Mouse (Mus musculus) forebrain, embryonic 15.5 days (tissue): ENCODE results near the gene Zbed4. TPM values are rescaled to one million over a fixed set of nuclear protein-coding genes. Genes with fewer than 3 reads are reported as not detected.
A peak's percentile ranks its signal among the peaks of the same experiment; 100 is the strongest.

ENCODE experiments used
- ATAC-seq: fragments of 200-750 bp; cut with Nextera tagmentation; replicated peaks from 2 replicates; pipeline ENCODE4 v1.8.0; 2017; ENCODE audit warnings: mild to moderate bottlenecking, moderate TSS enrichment, moderate library complexity
- H3K27ac ChIP-seq: fragments of 300-500 bp; sonication (generic); replicated peaks from 2 replicates; pipeline ENCODE4 v1.5.1; 2015; ENCODE audit warnings: mild to moderate bottlenecking, inconsistent platforms
- H3K27me3 ChIP-seq: fragments of 300-500 bp; sonication (generic); 2 replicates; pipeline ENCODE4 v1.6.1; 2015; ENCODE audit warnings: inconsistent platforms
- H3K36me3 ChIP-seq: fragments of 300-500 bp; sonication (generic); 2 replicates; pipeline ENCODE4 v1.6.1; 2015; ENCODE audit warnings: mild to moderate bottlenecking, inconsistent platforms
- H3K4me1 ChIP-seq: fragments of 300-500 bp; sonication (generic); 2 replicates; pipeline ENCODE4 v1.6.1; 2015; ENCODE audit warnings: inconsistent platforms
- H3K4me2 ChIP-seq: fragments of 300-500 bp; sonication (generic); replicated peaks from 2 replicates; pipeline ENCODE4 v1.6.1; 2015; ENCODE audit warnings: mild to moderate bottlenecking, inconsistent platforms
- H3K4me3 ChIP-seq: fragments of 300-500 bp; sonication (generic); 2 replicates; pipeline ENCODE4 v1.5.1; 2015; ENCODE audit warnings: mild to moderate bottlenecking, inconsistent platforms
- H3K9ac ChIP-seq: fragments of 300-500 bp; sonication (generic); replicated peaks from 2 replicates; pipeline ENCODE4 v1.6.1; 2015; ENCODE audit warnings: mild to moderate bottlenecking, inconsistent platforms
- H3K9me3 ChIP-seq: fragments of 300-500 bp; sonication (generic); 2 replicates; pipeline ENCODE4 v1.6.1; 2016; ENCODE audit warnings: inconsistent platforms
- WGBS: fragments of 180-500 bp; shearing (Covaris S2); methylation state at CpG from one replicate; pipeline ENCODE4 v1.1.7; 2015; ENCODE audit warnings: mixed read lengths; 5-methylcytosine and 5-hydroxymethylcytosine counted together
- polyA plus RNA-seq: library from polyadenylated mRNA; unstranded; fragments of >200 nt; fragmentation: Nextera tagmentation; extraction: Ambion mirVana; gene quantifications from 2 replicates; pipeline ENCODE4 v1.2.1, GENCODE M21; 2015

Gene Zbed4
- polyA plus RNA-seq, 1 experiment from 2014 or later, result 23.0 TPM

DNA sequence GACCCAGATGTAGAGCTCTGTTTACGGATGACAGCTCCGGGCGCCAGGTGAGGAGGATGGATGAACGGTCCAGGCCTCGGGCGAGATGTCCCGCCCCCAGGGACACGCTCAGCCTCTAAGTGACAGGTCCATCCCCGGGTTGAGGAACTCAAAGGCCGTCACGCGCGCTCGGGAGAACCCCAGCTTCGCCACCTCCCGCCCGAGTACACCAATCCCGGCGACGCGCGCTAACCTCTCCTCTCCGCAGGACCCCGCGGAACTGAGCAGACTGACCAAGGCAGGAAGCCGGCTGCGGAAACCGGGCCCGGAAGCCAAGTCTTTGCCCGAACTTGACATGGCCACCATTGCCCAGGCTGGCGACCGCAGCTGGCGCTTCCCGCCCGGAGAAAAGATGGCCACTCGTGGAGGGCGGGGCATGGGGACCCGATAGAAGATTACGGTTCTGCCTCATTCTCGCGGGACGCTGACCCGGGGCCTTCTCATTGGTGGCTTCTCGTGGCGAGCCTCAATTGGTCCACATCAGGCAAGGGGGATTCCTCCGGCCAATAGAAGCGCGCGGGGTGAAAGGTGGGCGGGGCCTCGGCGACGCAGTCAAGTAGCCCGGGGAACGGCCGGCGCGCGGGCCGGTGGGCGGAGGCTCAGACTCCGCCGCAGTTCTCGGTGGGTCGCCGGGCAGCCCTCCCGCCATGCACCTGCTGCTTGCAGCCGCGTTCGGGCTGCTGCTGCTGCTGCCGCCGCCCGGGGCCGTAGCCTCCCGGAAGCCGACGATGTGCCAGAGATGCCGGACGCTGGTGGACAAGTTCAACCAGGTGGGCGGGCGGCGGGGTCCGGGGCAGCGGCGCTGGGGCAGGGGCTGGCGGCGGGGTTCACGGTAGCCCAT is 67.8 kb downstream of the Zbed4 start, which contains the start of the genes Alg12 and Creld2:
Gene Alg12, minus strand, starts transcription at position 293 of the 880 bp plus-strand sequence.
Gene Creld2, plus strand, starts transcription at position 621 of the 880 bp plus-strand sequence.
- WGBS, result under 1% methylated on average over 88 of the region's 88 CpGs
- Histone ChIP-seq H3K27ac (peak within 1 kb of the TSS; percentile 83), H3K4me3 (peak within 1 kb of the TSS; percentile 86), H3K4me1 (peaks cover 28% of the 10 kb centered on the region), H3K27me3 (no peaks in the 10 kb centered on the region), H3K9ac (peak within 1 kb of the TSS; percentile 84), H3K9me3 (no peaks in the 10 kb centered on the region), H3K4me2 (peak within 1 kb of the TSS; percentile 77), H3K36me3 (peaks cover 33% of the 10 kb centered on the region)
- ATAC-seq, result peak; percentile 99

DNA sequence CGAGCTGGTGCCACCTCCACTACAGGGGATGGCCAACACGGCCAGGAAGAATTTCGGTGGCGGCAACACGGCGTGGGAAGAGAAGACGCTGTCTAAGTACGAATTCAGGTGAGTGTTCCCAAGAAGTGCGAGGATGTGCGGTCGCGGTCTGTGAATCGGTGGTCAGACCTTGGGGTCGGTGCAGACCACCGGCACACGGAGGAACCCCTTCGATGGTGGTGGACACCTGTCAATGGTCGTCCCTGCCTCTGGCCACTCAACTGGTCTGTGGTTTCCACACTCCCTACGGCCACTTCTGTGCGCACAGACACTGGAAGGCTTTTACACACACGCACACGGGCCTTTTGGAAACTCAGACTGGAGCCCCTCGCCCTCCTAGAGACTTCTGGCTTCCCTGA is 68.4 kb downstream of the Zbed4 start:
- under 1% methylated on average over 23 of the region's 23 CpGs for WGBS
- Histone ChIP-seq H3K4me1 (peaks cover 28% of the 10 kb centered on the region), H3K4me2 (peak overlapping the region; percentile 77), H3K27ac (peak overlapping the region; percentile 53), H3K4me3 (peak overlapping the region; percentile 86), H3K36me3 (peaks cover 35% of the 10 kb centered on the region), H3K9me3 (no peaks in the 10 kb centered on the region), H3K9ac (peak overlapping the region; percentile 74), H3K27me3 (no peaks in the 10 kb centered on the region)
- no peak for ATAC-seq

GRCm38 (mm10) chr15:88821403-88821802 is 69.9 kb downstream of the Zbed4 start:
- H3K4me2 ChIP-seq, result no peak overlapping the region
- no peaks in the 10 kb centered on the region for H3K9me3 ChIP-seq
- H3K4me3 ChIP-seq, result no peak overlapping the region
- no peak overlapping the region for H3K9ac ChIP-seq
- no peak overlapping the region for H3K27ac ChIP-seq
- no peak for ATAC-seq
- WGBS, result 85% methylated on average over 7 of the region's 7 CpGs
- peaks cover 33% of the 10 kb centered on the region for H3K36me3 ChIP-seq
- H3K4me1 ChIP-seq, result peaks cover 28% of the 10 kb centered on the region
- no peaks in the 10 kb centered on the region for H3K27me3 ChIP-seq

GRCm38 (mm10) chr15:88822513-88822912 is 71.1 kb downstream of the Zbed4 start:
- Histone ChIP-seq H3K4me1 (peaks cover 28% of the 10 kb centered on the region), H3K27me3 (no peaks in the 10 kb centered on the region), H3K4me2 (no peak overlapping the region), H3K36me3 (peaks cover 36% of the 10 kb centered on the region), H3K9ac (no peak overlapping the region), H3K27ac (no peak overlapping the region), H3K9me3 (no peaks in the 10 kb centered on the region), H3K4me3 (no peak overlapping the region)
- 92% methylated on average over 7 of the region's 7 CpGs for WGBS
- ATAC-seq, result no peak

DNA sequence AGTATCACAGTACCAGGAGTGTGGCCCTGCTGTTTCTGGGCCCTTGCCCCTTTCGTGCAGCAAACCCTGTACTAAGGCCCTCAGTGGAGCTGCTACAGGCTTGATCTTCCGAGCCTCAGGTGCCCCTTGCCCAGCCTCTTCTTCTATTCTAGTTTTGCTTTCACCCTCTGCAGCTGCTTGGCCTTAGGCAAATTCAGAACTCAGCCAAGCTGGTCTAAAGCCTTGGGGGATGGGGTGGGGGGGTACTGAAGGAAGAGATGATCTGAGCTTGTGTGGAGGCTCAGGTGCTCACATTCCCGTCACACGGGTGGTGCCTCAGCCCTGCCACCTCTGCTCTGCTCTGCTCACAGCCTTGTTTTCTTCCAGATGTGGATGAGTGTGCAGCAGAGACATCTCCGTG is 71.9 kb downstream of the Zbed4 start:
- Histone ChIP-seq H3K9me3 (no peaks in the 10 kb centered on the region), H3K27ac (no peak overlapping the region), H3K36me3 (peaks cover 36% of the 10 kb centered on the region), H3K4me1 (peaks cover 22% of the 10 kb centered on the region), H3K9ac (no peak overlapping the region), H3K27me3 (no peaks in the 10 kb centered on the region), H3K4me2 (no peak overlapping the region), H3K4me3 (no peak overlapping the region)
- ATAC-seq, result no peak
- WGBS, result 91% methylated on average over 5 of the region's 5 CpGs

- H3K9ac ChIP-seq, result no peak overlapping the region
- no peak overlapping the region for H3K27ac ChIP-seq
- 95% methylated on average over 6 of the region's 6 CpGs for whole genome bisulfite sequencing
- 0 out of 2 replicates have a peak, but pooled peaks cover 4% of the 10 kb centered on the region for H3K4me1 ChIP-seq
- no peaks in the 10 kb centered on the region for H3K27me3 ChIP-seq
- H3K9me3 ChIP-seq, result no peaks in the 10 kb centered on the region
- no peak overlapping the region for H3K4me2 ChIP-seq
- ATAC-seq, result no peak
- H3K4me3 ChIP-seq, result no peak overlapping the region
- H3K36me3 ChIP-seq, result peaks cover 29% of the 10 kb centered on the region
Measured at GRCm38 (mm10) chr15:88827466-88827865, 76.0 kb downstream of the Zbed4 start.

DNA sequence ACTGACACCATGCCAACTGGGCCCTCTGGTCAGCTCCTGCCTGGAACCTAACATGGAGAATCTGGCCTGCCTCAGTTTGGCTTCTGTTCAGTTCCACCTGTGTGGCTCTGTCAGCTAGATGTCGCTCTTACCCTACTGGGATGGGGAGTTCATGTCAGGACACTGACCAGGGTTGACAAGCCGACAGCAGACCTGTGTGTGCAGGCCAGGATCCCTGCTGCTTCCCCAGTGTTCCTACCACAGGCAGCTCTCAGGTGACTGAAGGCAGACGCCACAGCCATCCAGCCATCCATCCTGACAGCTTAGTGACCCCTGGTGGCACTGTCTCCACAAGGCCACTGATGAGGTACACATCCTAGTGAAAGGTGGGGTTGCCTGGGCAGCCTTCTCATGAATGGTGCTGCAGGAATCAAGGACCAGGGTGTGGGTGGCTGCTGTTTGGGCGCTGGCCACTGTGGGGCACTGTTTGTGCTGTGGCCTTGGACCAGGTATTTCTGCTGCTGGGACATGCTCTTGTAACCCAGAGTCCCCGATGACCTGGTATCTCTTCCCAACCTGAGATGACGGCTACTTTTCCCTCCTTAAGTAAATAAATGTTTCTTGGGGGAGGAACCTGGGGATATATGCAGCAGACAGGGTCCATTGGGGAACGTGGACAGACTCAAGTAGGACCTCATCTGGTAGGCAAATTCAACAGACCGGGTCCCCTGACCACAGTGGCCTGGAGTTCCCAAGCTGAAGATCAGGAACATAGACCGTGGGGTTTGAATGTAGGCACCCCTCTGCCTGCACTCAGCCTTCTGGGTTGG is 76.7 kb downstream of the Zbed4 start:
- WGBS, result 25% methylated on average over 9 of the region's 9 CpGs
- H3K9ac ChIP-seq, result no peak overlapping the region
- peaks cover 26% of the 10 kb centered on the region for H3K36me3 ChIP-seq
- peak; percentile 29; the same call in 1 of the 2 replicates for ATAC-seq
- no peaks in the 10 kb centered on the region for H3K27me3 ChIP-seq
- H3K4me2 ChIP-seq, result no peak overlapping the region
- no peak overlapping the region for H3K4me3 ChIP-seq
- 0 out of 2 replicates have a peak, but pooled peaks cover 4% of the 10 kb centered on the region for H3K4me1 ChIP-seq
- H3K27ac ChIP-seq, result no peak overlapping the region
- H3K9me3 ChIP-seq, result no peaks in the 10 kb centered on the region

- Histone ChIP-seq H3K4me1 (0 out of 2 replicates have a peak, but pooled peaks cover 4% of the 10 kb centered on the region), H3K9me3 (no peaks in the 10 kb centered on the region), H3K4me2 (no peak overlapping the region), H3K4me3 (no peak overlapping the region), H3K27me3 (no peaks in the 10 kb centered on the region), H3K27ac (no peak overlapping the region), H3K9ac (no peak overlapping the region), H3K36me3 (peaks cover 20% of the 10 kb centered on the region)
- 59% methylated on average over 16 of the region's 17 CpGs for WGBS
- peak; percentile 90 for ATAC-seq
Measured at GRCm38 (mm10) chr15:88828800-88829705, 77.6 kb downstream of the Zbed4 start.

- no peak overlapping the region for H3K4me2 ChIP-seq
- no peaks in the 10 kb centered on the region for H3K27me3 ChIP-seq
- peaks cover 12% of the 10 kb centered on the region for H3K36me3 ChIP-seq
- no peak for ATAC-seq
- no peak overlapping the region for H3K9ac ChIP-seq
- H3K4me3 ChIP-seq, result no peak overlapping the region
- H3K9me3 ChIP-seq, result no peaks in the 10 kb centered on the region
- no peak overlapping the region for H3K27ac ChIP-seq
- 0 out of 2 replicates have a peak, but pooled peaks cover 4% of the 10 kb centered on the region for H3K4me1 ChIP-seq
- WGBS, result 74% methylated on average over 6 of the region's 6 CpGs
Measured at GRCm38 (mm10) chr15:88829791-88830440, 78.5 kb downstream of the Zbed4 start.

GRCm38 (mm10) chr15:88830696-88831095 is 79.2 kb downstream of the Zbed4 start:
- Histone ChIP-seq H3K9me3 (no peaks in the 10 kb centered on the region), H3K27me3 (no peaks in the 10 kb centered on the region), H3K36me3 (peaks cover 4% of the 10 kb centered on the region; the same call in 1 of the 2 replicates), H3K4me2 (no peak overlapping the region), H3K27ac (no peak overlapping the region), H3K4me3 (no peak overlapping the region), H3K4me1 (0 out of 2 replicates have a peak, but pooled peaks cover 4% of the 10 kb centered on the region), H3K9ac (no peak overlapping the region)
- no peak for ATAC-seq
- 80% methylated on average over 5 of the region's 5 CpGs for WGBS

GRCm38 (mm10) chr15:88831482-88831881 is 80.0 kb downstream of the Zbed4 start:
- H3K4me2 ChIP-seq, result no peak overlapping the region
- no peak overlapping the region for H3K4me3 ChIP-seq
- 64% methylated on average over 5 of the region's 5 CpGs for WGBS
- ATAC-seq, result no peak
- 0 out of 2 replicates have a peak, but pooled peaks cover 2% of the 10 kb centered on the region for H3K36me3 ChIP-seq
- no peaks in the 10 kb centered on the region for H3K9me3 ChIP-seq
- no peaks in the 10 kb centered on the region for H3K27me3 ChIP-seq
- no peak overlapping the region for H3K9ac ChIP-seq
- H3K4me1 ChIP-seq, result peaks cover 4% of the 10 kb centered on the region; the same call in 1 of the 2 replicates
- H3K27ac ChIP-seq, result no peak overlapping the region
